Mouse (Mus musculus) forebrain, embryonic 12.5 days (tissue): ENCODE data around the gene Cpeb1. TPM values are rescaled to one million over a fixed set of nuclear protein-coding genes. Genes with fewer than 3 reads are reported as not detected.

ENCODE experiments used
- ATAC-seq: fragments of 200-750 bp; cut with Nextera tagmentation; 2 replicates; pipeline ENCODE4 v1.8.0; 2017; ENCODE audit warnings: moderate TSS enrichment; ENCODE audit not compliant: low FRiP score
- H3K27ac ChIP-seq: fragments of 300-500 bp; sonication (generic); 2 replicates; pipeline ENCODE4 v1.5.1; 2016; ENCODE audit warnings: mild to moderate bottlenecking
- H3K27me3 ChIP-seq: fragments of 300-500 bp; sonication (generic); 2 replicates; pipeline ENCODE4 v1.6.1; 2016; ENCODE audit warnings: mild to moderate bottlenecking
- H3K36me3 ChIP-seq: fragments of 300-500 bp; sonication (generic); replicated peaks from 2 replicates; pipeline ENCODE4 v1.6.1; 2016; ENCODE audit warnings: mild to moderate bottlenecking
- H3K4me1 ChIP-seq: fragments of 300-500 bp; sonication (generic); 2 replicates; pipeline ENCODE4 v1.6.1; 2016
- H3K4me2 ChIP-seq: fragments of 300-500 bp; sonication (generic); 2 replicates; pipeline ENCODE4 v1.6.1; 2016; ENCODE audit warnings: mild to moderate bottlenecking, moderate library complexity
- H3K4me3 ChIP-seq: fragments of 300-500 bp; sonication (generic); replicated peaks from 2 replicates; pipeline ENCODE4 v1.5.1; 2016; ENCODE audit warnings: mild to moderate bottlenecking
- H3K9ac ChIP-seq: fragments of 300-500 bp; sonication (generic); 2 replicates; pipeline ENCODE4 v1.6.1; 2016; ENCODE audit warnings: mild to moderate bottlenecking
- H3K9me3 ChIP-seq: fragments of 300-500 bp; sonication (generic); 2 replicates; pipeline ENCODE4 v1.6.1; 2016
- WGBS: fragments of 180-500 bp; shearing (Covaris S2); methylation state at CpG from one replicate; pipeline ENCODE4 v1.1.7; 2016; 5-methylcytosine and 5-hydroxymethylcytosine counted together
- polyA plus RNA-seq: library from polyadenylated mRNA; unstranded; fragments of >200 nt; fragmentation: Nextera tagmentation; extraction: Ambion mirVana; gene quantifications from 2 replicates; pipeline ENCODE4 v1.2.1, GENCODE M21; 2016

Gene Cpeb1
- polyA plus RNA-seq, 1 experiment from 2014 or later, result 1.5 TPM

DNA sequence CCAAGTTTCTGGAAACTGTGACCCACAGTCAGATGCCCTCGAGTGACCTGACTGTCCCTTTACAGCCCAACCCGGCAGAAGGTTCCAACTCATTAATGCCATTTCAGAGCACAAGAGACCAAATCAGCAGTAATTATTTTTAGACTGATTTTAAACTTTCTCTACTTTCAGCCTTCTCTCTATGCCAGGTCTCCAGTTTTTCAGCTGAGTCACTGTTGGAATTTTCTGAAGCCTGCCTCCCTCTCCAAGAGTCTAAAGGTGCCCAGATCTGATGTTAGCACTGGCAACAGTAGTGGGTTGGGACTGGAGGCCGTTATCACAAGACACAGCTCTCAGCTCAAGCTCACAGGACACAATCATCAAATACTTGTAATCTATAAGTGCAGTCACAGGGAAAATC, 87.3 kb downstream of the Cpeb1 start:
- 66% methylated on average over 3 of the region's 3 CpGs for WGBS
- Histone ChIP-seq H3K4me3 (no peak overlapping the region), H3K4me1 (peaks cover 12% of the 10 kb centered on the region), H3K4me2 (no peak overlapping the region), H3K9me3 (no peaks in the 10 kb centered on the region), H3K36me3 (no peaks in the 10 kb centered on the region), H3K9ac (no peak overlapping the region), H3K27ac (no peak overlapping the region), H3K27me3 (peaks cover 7% of the 10 kb centered on the region; the same call in 1 of the 2 replicates)
- ATAC-seq, result no peak

DNA sequence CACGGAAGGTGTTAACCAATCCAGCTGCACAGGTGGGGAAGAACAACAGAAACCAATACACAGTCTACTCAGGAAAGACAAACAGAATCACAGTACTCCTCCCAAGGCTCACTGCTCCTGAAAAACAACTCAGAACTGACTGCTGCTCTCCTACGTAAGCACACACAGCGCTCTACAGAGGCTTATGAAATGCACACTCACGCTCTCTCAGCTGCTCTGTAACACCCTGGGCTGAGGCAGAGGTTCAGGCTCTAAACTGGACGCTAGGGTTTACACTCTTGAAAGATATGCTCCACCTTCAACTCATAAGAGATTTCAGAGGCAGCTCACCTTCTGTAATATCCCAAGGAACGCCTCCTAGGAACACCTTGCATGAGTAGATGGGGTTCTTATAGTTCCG, 98.3 kb downstream of the Cpeb1 start:
- Histone ChIP-seq H3K27me3 (no peaks in the 10 kb centered on the region), H3K9me3 (no peaks in the 10 kb centered on the region), H3K27ac (no peak overlapping the region), H3K4me1 (no peaks in the 10 kb centered on the region), H3K36me3 (no peaks in the 10 kb centered on the region), H3K4me3 (no peak overlapping the region), H3K4me2 (no peak overlapping the region), H3K9ac (no peak overlapping the region)
- WGBS, result 87% methylated on average over 7 of the region's 7 CpGs
- no peak for ATAC-seq

DNA sequence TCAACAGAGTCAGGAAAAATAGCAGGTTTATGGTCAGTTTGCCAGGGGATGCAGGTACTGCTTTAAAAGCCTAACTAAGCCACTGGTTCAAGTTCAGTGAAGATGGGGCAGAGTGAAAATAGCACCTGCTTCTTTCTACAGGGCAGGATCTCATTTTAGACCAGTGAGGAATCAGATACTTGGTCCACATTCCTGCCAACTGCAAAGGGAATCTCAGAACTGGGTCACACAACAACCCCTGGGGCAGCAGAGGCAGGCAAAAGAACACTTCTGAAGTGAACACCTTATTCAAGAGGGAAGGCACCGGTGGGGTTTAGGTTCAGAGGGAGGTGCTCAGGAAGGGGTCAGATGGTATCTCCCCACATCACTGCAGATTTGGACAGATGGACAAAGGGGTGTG, 98.9 kb downstream of the Cpeb1 start:
- H3K9ac ChIP-seq, result no peak overlapping the region
- no peaks in the 10 kb centered on the region for H3K9me3 ChIP-seq
- ATAC-seq, result no peak
- H3K27ac ChIP-seq, result no peak overlapping the region
- H3K27me3 ChIP-seq, result no peaks in the 10 kb centered on the region
- no peaks in the 10 kb centered on the region for H3K4me1 ChIP-seq
- H3K4me2 ChIP-seq, result no peak overlapping the region
- no peak overlapping the region for H3K4me3 ChIP-seq
- no peaks in the 10 kb centered on the region for H3K36me3 ChIP-seq
- WGBS, result 92% methylated on average over 1 of the region's 1 CpGs

DNA sequence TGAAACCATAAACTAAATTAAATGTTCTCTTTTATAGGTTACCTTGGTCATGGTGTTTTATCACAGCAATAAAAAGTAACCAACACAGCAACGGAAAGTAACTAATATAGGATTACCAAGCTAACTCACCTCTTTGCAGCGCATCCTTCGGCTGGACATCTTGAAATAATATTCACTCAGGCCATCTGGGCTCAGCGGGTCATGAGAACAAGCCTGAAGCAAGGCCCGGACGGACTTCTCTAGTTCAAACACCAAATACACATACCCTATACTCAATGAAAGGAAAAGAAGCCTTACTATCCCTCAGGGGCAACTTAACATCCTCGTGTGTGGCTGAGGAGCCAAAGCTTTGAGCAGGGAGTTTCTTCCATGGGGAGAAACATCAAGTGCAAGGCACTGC, 99.5 kb downstream of the Cpeb1 start:
- Histone ChIP-seq H3K27me3 (no peaks in the 10 kb centered on the region), H3K4me2 (no peak overlapping the region), H3K4me1 (no peaks in the 10 kb centered on the region), H3K9me3 (no peaks in the 10 kb centered on the region), H3K27ac (no peak overlapping the region), H3K36me3 (no peaks in the 10 kb centered on the region), H3K4me3 (no peak overlapping the region), H3K9ac (no peak overlapping the region)
- 84% methylated on average over 7 of the region's 7 CpGs for WGBS
- no peak for ATAC-seq

DNA sequence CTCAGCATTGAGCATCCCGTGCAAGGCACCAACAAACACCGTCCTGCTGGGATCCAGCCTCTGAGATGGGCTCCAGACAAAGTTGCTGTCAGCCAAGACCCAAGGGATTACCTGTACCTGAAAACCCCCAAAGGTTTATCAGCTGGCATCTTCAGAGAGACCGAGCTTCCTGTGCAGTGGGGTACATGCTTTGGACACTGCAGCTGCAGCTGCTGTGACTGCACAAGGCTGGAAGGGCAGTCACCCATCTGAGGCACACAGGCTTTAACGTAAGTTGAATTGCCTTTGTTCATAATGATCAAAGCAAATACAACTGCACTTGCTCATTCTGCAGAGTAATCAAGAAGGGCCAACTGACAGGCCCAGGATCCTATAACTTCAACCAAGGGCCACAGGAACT, 103.4 kb downstream of the Cpeb1 start:
- no peaks in the 10 kb centered on the region for H3K4me1 ChIP-seq
- no peak overlapping the region for H3K9ac ChIP-seq
- H3K36me3 ChIP-seq, result no peaks in the 10 kb centered on the region
- WGBS, result 82% methylated on average over 4 of the region's 4 CpGs
- H3K9me3 ChIP-seq, result no peaks in the 10 kb centered on the region
- H3K27ac ChIP-seq, result no peak overlapping the region
- H3K27me3 ChIP-seq, result peaks cover 3% of the 10 kb centered on the region; the same call in 1 of the 2 replicates
- no peak overlapping the region for H3K4me3 ChIP-seq
- no peak for ATAC-seq
- H3K4me2 ChIP-seq, result no peak overlapping the region

DNA sequence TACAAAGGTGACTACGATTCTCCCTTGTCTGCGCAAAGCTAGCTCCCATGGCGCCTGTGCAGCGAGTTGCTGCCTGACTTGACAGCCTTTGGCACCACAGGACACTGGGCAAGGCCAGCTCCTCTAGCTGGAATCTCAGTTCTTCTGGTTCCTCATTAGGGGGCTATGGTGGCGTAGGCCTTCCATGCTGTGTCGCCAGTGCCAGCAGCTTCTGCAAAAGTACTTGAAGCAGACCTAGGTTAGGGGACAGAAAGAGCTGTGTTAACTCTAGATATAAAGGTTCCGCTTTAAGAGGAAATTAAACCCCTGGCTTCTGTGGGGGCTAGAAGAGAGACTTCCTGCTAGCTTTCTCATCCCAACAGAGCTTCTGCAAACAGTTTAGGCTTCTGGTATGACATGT, 107.1 kb downstream of the Cpeb1 start:
- Histone ChIP-seq H3K4me1 (peaks cover 9% of the 10 kb centered on the region), H3K9ac (no peak overlapping the region), H3K36me3 (peaks cover 8% of the 10 kb centered on the region), H3K27ac (no peak overlapping the region), H3K4me3 (no peak overlapping the region), H3K9me3 (no peaks in the 10 kb centered on the region), H3K4me2 (no peak overlapping the region), H3K27me3 (peaks cover 3% of the 10 kb centered on the region; the same call in 1 of the 2 replicates)
- 43% methylated on average over 7 of the region's 7 CpGs for whole genome bisulfite sequencing
- no peak for ATAC-seq

DNA sequence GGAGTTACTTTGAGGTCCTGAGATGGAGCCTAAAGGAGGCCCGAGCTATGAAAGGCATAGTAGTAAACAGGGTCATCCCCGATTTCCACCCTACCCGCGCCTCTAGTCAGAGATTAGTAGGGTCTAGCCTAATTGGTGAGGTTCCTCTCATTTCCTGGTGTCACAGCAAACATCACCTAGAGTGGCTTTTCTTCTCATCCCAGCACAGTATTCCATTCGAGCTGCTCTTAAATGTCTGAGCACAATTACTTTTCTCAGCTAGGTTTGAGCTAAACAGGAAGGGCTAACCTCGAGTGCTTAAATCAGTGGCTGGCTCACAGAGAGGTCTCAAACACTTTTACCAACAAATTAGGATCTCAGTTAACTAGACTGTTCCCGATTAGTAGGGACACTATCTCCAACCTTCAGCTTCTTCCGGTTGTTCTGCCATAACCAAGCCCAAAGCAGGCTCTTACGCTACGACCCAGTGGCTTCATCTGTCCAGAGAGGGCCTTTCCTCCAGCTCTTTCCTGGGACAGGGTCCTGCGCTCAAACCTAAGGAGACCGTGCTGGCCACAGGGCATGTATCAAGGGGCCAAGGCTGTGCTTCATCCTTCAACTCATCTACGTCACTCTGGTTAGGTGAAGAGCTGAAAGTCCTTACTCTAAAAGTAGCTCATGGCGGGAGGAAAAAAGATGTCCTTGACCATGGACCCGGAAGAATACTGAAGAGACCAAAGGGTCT, 109.7 kb downstream of the Cpeb1 start:
- 63% methylated on average over 15 of the region's 15 CpGs for WGBS
- Histone ChIP-seq H3K4me2 (peak overlapping the region; percentile 46), H3K4me3 (peak overlapping the region; percentile 97), H3K36me3 (peaks cover 32% of the 10 kb centered on the region), H3K9ac (peak overlapping the region; percentile 38), H3K27ac (no peak overlapping the region), H3K27me3 (peaks cover 3% of the 10 kb centered on the region; the same call in 1 of the 2 replicates), H3K4me1 (peaks cover 21% of the 10 kb centered on the region), H3K9me3 (no peaks in the 10 kb centered on the region)
- ATAC-seq, result peak; percentile 15; the same call in 1 of the 2 replicates

DNA sequence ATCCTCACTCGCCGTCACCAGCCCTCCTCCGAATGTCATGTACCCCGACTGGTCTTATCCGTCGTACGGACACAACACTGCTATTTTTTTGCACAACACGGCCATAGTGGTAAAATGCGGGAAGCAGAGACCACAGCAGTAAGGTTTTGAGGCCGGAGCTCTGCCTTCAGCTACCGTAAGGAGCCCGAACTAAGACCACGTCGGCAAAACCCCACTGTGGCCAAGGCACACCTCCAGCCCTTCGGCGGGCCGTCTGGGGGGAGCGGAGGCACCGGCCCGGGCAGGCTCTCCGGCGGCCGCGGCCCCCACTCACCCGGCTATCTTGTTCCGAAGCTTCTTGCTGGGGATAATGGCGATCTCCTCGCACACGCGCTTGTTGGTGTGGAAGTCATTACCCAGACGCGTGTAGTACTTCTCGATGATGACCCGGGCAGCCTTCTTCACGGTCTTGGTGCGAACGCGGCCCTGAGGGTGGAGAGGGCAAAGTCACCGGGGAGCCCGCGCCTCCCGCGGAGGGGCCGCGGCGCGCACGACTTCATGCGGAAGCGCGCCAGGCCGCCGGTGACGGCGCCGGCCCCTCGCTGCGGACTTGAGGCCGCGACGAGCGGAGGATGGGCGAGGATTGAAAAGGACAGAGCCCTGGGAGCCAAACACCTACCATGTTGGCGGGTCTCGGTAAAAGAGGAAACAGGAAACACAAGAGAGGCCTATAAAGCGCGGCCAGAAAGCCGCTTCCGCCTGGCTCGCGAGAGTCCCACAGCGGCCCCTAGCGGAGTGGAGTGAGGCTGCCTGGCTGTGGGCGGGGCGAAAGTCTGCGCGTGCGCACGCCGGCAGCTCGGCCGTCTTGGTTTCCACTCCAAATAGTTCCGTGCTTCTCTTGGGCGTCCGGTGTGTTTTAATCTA, 110.5 kb downstream of the Cpeb1 start, which contains the start of gene Rps17:
Gene Rps17, minus strand, starts transcription at position 711 of the 903 bp plus-strand sequence.
- peaks cover 21% of the 10 kb centered on the region for H3K4me1 ChIP-seq
- H3K27ac ChIP-seq, result peak within 1 kb of the TSS; percentile 94
- no peaks in the 10 kb centered on the region for H3K9me3 ChIP-seq
- peaks cover 3% of the 10 kb centered on the region; the same call in 1 of the 2 replicates for H3K27me3 ChIP-seq
- H3K36me3 ChIP-seq, result peaks cover 40% of the 10 kb centered on the region
- H3K9ac ChIP-seq, result peak within 1 kb of the TSS; percentile 99
- H3K4me2 ChIP-seq, result peak within 1 kb of the TSS; percentile 87
- whole genome bisulfite sequencing, result under 1% methylated on average over 85 of the region's 85 CpGs
- H3K4me3 ChIP-seq, result peak within 1 kb of the TSS; percentile 97
- ATAC-seq, result peak; percentile 92

DNA sequence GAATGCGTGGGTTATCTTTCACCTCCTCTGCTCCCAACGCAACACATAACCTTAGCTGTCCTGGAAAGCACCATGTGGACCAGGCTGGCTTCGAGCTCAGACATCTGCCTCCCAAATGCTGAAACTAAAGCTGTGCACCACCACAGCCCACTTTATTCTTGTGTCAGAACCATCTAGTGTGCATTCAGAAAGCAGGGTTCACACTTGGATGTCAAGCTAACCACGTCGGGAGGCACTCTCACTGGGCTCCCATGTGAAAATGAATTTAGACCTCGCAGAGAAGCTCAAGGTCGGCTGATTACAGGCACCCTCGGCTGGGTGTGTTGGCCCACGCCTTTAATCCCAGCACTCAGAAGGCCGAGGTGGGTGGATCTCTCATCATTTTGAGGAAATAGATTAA, 111.4 kb downstream of the Cpeb1 start:
- Histone ChIP-seq H3K9me3 (no peaks in the 10 kb centered on the region), H3K4me3 (peak overlapping the region; percentile 97), H3K4me1 (peaks cover 21% of the 10 kb centered on the region), H3K4me2 (peak overlapping the region; percentile 87), H3K27ac (no peak overlapping the region), H3K27me3 (peaks cover 3% of the 10 kb centered on the region; the same call in 1 of the 2 replicates), H3K9ac (peak overlapping the region; percentile 99), H3K36me3 (peaks cover 48% of the 10 kb centered on the region)
- ATAC-seq, result no peak
- WGBS, result 17% methylated on average over 10 of the region's 10 CpGs

DNA sequence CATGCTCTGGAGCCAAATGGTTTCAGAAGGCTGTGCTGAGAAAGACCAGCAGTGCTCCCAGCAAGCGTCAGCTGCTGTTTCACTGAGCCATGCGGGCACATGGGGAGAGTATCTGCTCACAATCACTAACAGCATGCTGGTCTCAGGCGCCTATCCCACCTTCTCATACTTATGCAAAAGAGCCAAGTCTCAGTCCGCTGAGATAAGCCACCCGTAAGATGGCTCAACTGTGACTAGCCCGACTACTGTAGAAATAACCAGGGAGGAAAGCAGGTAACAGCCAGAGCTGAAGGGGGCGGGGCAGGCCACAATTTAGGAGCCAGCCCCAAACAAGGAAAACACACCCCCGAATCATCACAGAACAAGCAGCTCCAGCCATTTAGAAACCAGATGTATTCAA, 111.9 kb downstream of the Cpeb1 start:
- H3K27me3 ChIP-seq, result peaks cover 3% of the 10 kb centered on the region; the same call in 1 of the 2 replicates
- no peak for ATAC-seq
- H3K27ac ChIP-seq, result no peak overlapping the region
- H3K4me1 ChIP-seq, result peaks cover 21% of the 10 kb centered on the region
- peak overlapping the region; percentile 87 for H3K4me2 ChIP-seq
- peaks cover 52% of the 10 kb centered on the region for H3K36me3 ChIP-seq
- WGBS, result 44% methylated on average over 8 of the region's 8 CpGs
- H3K9ac ChIP-seq, result peak overlapping the region; percentile 99
- H3K9me3 ChIP-seq, result no peaks in the 10 kb centered on the region
- peak overlapping the region; percentile 97 for H3K4me3 ChIP-seq

DNA sequence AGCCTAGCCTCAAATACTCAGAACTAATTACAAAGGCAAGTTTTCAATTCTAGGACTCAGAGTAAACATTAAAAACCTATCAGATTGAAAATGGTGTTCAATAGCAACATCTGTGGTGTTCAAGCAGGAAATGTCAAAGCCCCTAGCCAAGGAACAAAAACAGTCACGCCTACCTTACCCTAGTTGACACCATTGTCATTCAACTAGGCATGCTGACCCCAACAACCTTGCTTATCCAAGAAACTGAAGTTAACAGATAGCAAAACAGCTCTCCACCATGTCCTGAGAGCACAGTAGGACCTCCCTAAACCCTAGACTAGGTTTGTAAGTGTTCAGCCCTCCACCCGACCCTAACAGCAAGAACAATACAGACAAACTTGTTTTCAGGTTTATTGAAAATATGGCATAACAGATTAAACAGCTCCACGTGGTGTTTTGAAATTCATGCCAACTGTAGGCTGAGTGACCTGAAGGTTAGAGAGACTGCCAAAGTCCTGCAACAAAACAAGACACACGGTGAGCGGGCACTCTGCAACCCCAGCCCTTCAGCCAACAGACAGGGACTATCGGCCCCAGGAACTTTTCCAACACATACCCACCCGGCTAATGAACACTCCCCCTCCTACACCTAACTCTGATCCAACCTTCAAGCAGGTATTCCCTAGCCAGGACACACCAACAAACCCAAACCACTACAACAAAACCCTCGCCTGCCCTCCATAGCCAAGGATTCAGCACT, 112.7 kb downstream of the Cpeb1 start:
- H3K27me3 ChIP-seq, result no peaks in the 10 kb centered on the region
- peak overlapping the region; percentile 97 for H3K4me3 ChIP-seq
- peak overlapping the region; percentile 87 for H3K4me2 ChIP-seq
- WGBS, result 75% methylated on average over 8 of the region's 8 CpGs
- no peaks in the 10 kb centered on the region for H3K9me3 ChIP-seq
- no peak overlapping the region for H3K27ac ChIP-seq
- peak overlapping the region; percentile 99 for H3K9ac ChIP-seq
- no peak for ATAC-seq
- peaks cover 58% of the 10 kb centered on the region for H3K36me3 ChIP-seq
- H3K4me1 ChIP-seq, result peaks cover 21% of the 10 kb centered on the region

DNA sequence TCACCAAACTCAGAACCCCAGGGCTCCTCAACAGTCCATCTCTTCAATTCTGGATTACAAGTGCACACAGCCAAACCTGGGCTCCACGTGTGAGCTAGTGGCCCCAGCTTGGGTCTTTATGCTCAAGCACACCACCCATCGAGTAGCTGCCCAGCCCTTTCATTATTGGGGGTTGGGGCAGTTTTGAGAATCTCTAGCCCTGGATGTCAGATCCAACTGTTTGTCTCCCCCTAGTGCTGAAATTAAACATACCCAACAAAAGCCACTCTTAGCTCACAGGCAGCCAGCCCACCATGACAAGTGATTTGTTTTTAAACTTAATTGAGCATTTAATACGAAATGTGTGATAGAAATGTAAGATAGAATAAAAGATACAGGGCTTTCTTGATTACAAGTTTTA, 113.7 kb downstream of the Cpeb1 start:
- no peak overlapping the region for H3K4me2 ChIP-seq
- no peak overlapping the region for H3K9ac ChIP-seq
- H3K27ac ChIP-seq, result no peak overlapping the region
- H3K36me3 ChIP-seq, result peaks cover 58% of the 10 kb centered on the region
- H3K4me1 ChIP-seq, result peaks cover 21% of the 10 kb centered on the region
- 46% methylated on average over 3 of the region's 3 CpGs for WGBS
- no peak overlapping the region for H3K4me3 ChIP-seq
- no peak for ATAC-seq
- no peaks in the 10 kb centered on the region for H3K27me3 ChIP-seq
- H3K9me3 ChIP-seq, result no peaks in the 10 kb centered on the region
